In genomic region chr8:122056882-122057281, GRCm38 (mm10) we compare ENCODE assay signal across 15 mouse cellular contexts.
DNase-seq lines count a peak whose midpoint lies in the region; ATAC-seq and TF ChIP-seq lines count a peak whose summit lies in the region.
"Had no signal": no experiment of that assay in that cellular context is flagged by ENCODE, and none has a peak within 500 bp of the region (broad histone marks: within the 10 kb centered on the region; RNA-seq: fewer than 3 reads in every experiment).

No protein-coding gene starts in this region.

- H3K4me1 ChIP-seq in liver, embryonic 13.5 days (replicated peaks) = no peaks in the 10 kb centered on the region
- peaks cover 7% of the 10 kb centered on the region; the same call in 1 of the 2 replicates for H3K4me1 ChIP-seq in liver, embryonic 11.5 days (replicated peaks; ENCODE audit: control insufficient read depth, insufficient read depth, low read length)
- H3K4me1 ChIP-seq in kidney, embryonic 14.5 days (ENCODE audit: control insufficient read depth, insufficient read depth, low read length) = peaks cover 17% of the 10 kb centered on the region
- peaks cover 20% of the 10 kb centered on the region for H3K4me1 ChIP-seq in stomach, embryonic 14.5 days (ENCODE audit: control insufficient read depth, insufficient read depth, low read length)

- CTCF ChIA-PET in Patski (lab: Charles Lee) = interaction anchor here (1.3 to 1.6 kb wide), 3 partner anchors 50 to 80 kb away, joined by 3 to 4 read pairs (median 4); no protein-coding TSS in a partner anchor

- DNase-seq in liver, embryonic 13.5 days = no peak
- DNase-seq in liver, embryonic 11.5 days (ENCODE audit: low spot score) = no peak
- peak; percentile 86 for DNase-seq in Patski (ENCODE audit: low read depth, low spot score)
- DNase-seq in urinary bladder, postnatal 10 days (ENCODE audit: low spot score) = no peak
- DNase-seq in urinary bladder, postnatal 36 days (ENCODE audit: low spot score in 2 of 2) = no peak
- DNase-seq: forebrain, postnatal 0 days; gastrocnemius, postnatal 10 days; lung, adult 2 months had no signal

- H3K27ac ChIP-seq in liver, embryonic 13.5 days = no peak overlapping the region
- H3K27ac ChIP-seq in liver, embryonic 11.5 days (ENCODE audit: low read depth, low read length) = no peak overlapping the region
- H3K27ac ChIP-seq in kidney, embryonic 14.5 days (ENCODE audit: low read depth, low read length) = no peak overlapping the region
- no peak overlapping the region for H3K27ac ChIP-seq in stomach, embryonic 14.5 days (ENCODE audit: low read length)
- H3K27ac ChIP-seq: embryonic facial prominence, embryonic 15.5 days; hindbrain, embryonic 14.5 days; limb, embryonic 13.5 days had no signal

- H3K27me3 ChIP-seq in liver, embryonic 13.5 days = no peaks in the 10 kb centered on the region
- H3K27me3 ChIP-seq in liver, embryonic 11.5 days (replicated peaks; ENCODE audit: control insufficient read depth, insufficient read depth, low read length) = no peaks in the 10 kb centered on the region; the same call in 1 of the 2 replicates
- no peaks in the 10 kb centered on the region for H3K27me3 ChIP-seq in Patski
- H3K27me3 ChIP-seq in kidney, embryonic 14.5 days (ENCODE audit: control insufficient read depth, insufficient read depth, low read length) = no peaks in the 10 kb centered on the region
- no peaks in the 10 kb centered on the region for H3K27me3 ChIP-seq in stomach, embryonic 14.5 days (ENCODE audit: control insufficient read depth, insufficient read depth, low read length)
- H3K27me3 ChIP-seq: embryonic facial prominence, embryonic 15.5 days; limb, embryonic 13.5 days had no signal

- no peaks in the 10 kb centered on the region for H3K36me3 ChIP-seq in liver, embryonic 13.5 days
- no peaks in the 10 kb centered on the region for H3K36me3 ChIP-seq in liver, embryonic 11.5 days (ENCODE audit: control insufficient read depth, insufficient read depth, low read length)
- H3K36me3 ChIP-seq in kidney, embryonic 14.5 days (ENCODE audit: control insufficient read depth, insufficient read depth, low read length) = no peaks in the 10 kb centered on the region
- H3K36me3 ChIP-seq in stomach, embryonic 14.5 days (ENCODE audit: control insufficient read depth, insufficient read depth, low read length) = no peaks in the 10 kb centered on the region
- H3K36me3 ChIP-seq: embryonic facial prominence, embryonic 15.5 days; limb, embryonic 13.5 days had no signal

- H3K4me2 ChIP-seq in liver, embryonic 13.5 days = no peak overlapping the region
- no peak overlapping the region for H3K4me2 ChIP-seq in liver, embryonic 11.5 days
- no peak overlapping the region for H3K4me2 ChIP-seq in kidney, embryonic 14.5 days (replicated peaks; ENCODE audit: low read depth, low read length)
- no peak overlapping the region for H3K4me2 ChIP-seq in stomach, embryonic 14.5 days (replicated peaks; ENCODE audit: low read depth, low read length)
- H3K4me2 ChIP-seq: embryonic facial prominence, embryonic 15.5 days; hindbrain, embryonic 14.5 days; limb, embryonic 13.5 days; midbrain, embryonic 11.5 days had no signal

- TF ChIP-seq CTCF in Patski (IDR thresholded peaks at IDR 0.05) = no peak

- POLR2A ChIA-PET in Patski (lab: Charles Lee) = interaction anchor here (0.6 to 2.2 kb wide), 5 partner anchors 19 to 171 kb away, joined by 3 to 6 read pairs (median 3); no protein-coding TSS in a partner anchor

- H3K9ac ChIP-seq in liver, embryonic 13.5 days = no peak overlapping the region
- no peak overlapping the region for H3K9ac ChIP-seq in liver, embryonic 11.5 days (ENCODE audit: low read depth, low read length)
- H3K9ac ChIP-seq in kidney, embryonic 14.5 days (ENCODE audit: low read depth, low read length) = no peak overlapping the region
- H3K9ac ChIP-seq in stomach, embryonic 14.5 days (replicated peaks; ENCODE audit: low read depth, low read length) = no peak overlapping the region
- H3K9ac ChIP-seq: embryonic facial prominence, embryonic 15.5 days; forebrain, postnatal 0 days; hindbrain, embryonic 14.5 days; limb, embryonic 13.5 days had no signal

- no peak overlapping the region for H3K4me3 ChIP-seq in liver, embryonic 13.5 days (replicated peaks)
- H3K4me3 ChIP-seq in liver, embryonic 11.5 days (ENCODE audit: low read depth, low read length) = no peak overlapping the region
- H3K4me3 ChIP-seq in kidney, embryonic 14.5 days (ENCODE audit: low read length) = no peak overlapping the region
- H3K4me3 ChIP-seq in stomach, embryonic 14.5 days (ENCODE audit: low read depth, low read length) = no peak overlapping the region
- H3K4me3 ChIP-seq: embryonic facial prominence, embryonic 15.5 days; limb, embryonic 13.5 days had no signal

- no peaks in the 10 kb centered on the region for H3K9me3 ChIP-seq in liver, embryonic 13.5 days (replicated peaks)
- no peaks in the 10 kb centered on the region for H3K9me3 ChIP-seq in liver, embryonic 11.5 days (ENCODE audit: control insufficient read depth, low read length)
- no peaks in the 10 kb centered on the region for H3K9me3 ChIP-seq in kidney, embryonic 14.5 days (ENCODE audit: control insufficient read depth, low read length)
- H3K9me3 ChIP-seq in stomach, embryonic 14.5 days (ENCODE audit: control insufficient read depth, low read depth, low read length) = no peaks in the 10 kb centered on the region
- H3K9me3 ChIP-seq: embryonic facial prominence, embryonic 15.5 days; limb, embryonic 13.5 days had no signal

- 60% methylated on average over 7 of the region's 7 CpGs for WGBS in liver, embryonic 13.5 days (ENCODE audit: insufficient replicate concordance)
- WGBS in liver, embryonic 11.5 days = 56% methylated on average over 7 of the region's 7 CpGs
- 36% methylated on average over 7 of the region's 7 CpGs for whole genome bisulfite sequencing in kidney, embryonic 14.5 days
- WGBS in stomach, embryonic 14.5 days = 27% methylated on average over 7 of the region's 7 CpGs

- 0 out of 2 replicates have a peak, but pooled peaks have one; percentile 23 for ATAC-seq in liver, embryonic 13.5 days (ENCODE audit: low read depth)
- ATAC-seq in liver, embryonic 11.5 days (replicated peaks; ENCODE audit: low FRiP score) = no peak
- peak; percentile 75 for ATAC-seq in Patski
- ATAC-seq in kidney, embryonic 14.5 days (ENCODE audit: low FRiP score, low TSS enrichment) = peak; percentile 55
- ATAC-seq in stomach, embryonic 14.5 days (ENCODE audit: insufficient number of reproducible peaks, insufficient read depth, low FRiP score, low read depth) = peak; percentile 50; the same call in 1 of the 2 replicates
- ATAC-seq: CD4-positive, CD25-positive, alpha-beta regulatory T cell, adult 4 months; forebrain, postnatal 0 days had no signal

- in situ Hi-C loops in Patski (cut with MboI; ENCODE audit: low pct_unique_long_range_greater_than_20kb) = loop anchor here (5.0 kb wide), 2 partner anchors 65 to 90 kb away; no protein-coding TSS in a partner anchor
